Mouse (Mus musculus) brain, embryonic 14.5 days (tissue): ENCODE data around the gene Npat. TPM values are rescaled to one million over a fixed set of nuclear protein-coding genes. Genes with fewer than 3 reads are reported as not detected.

ENCODE experiments used
- DNase-seq: peaks from one replicate; pipeline ENCODE4 v3.0.0-alpha.2; 2011; ENCODE audit warnings: low read depth
- CTCF ChIP-seq: fragments of 200-500 bp; IDR thresholded peaks from 2 replicates; pipeline ENCODE4 v1.5.1; 2012; ENCODE audit warnings: inconsistent platforms, mild to moderate bottlenecking, moderate library complexity, borderline replicate concordance; ENCODE audit not compliant: insufficient read depth, insufficient read length; ENCODE audit errors: extremely low read depth
- POLR2A ChIP-seq: fragments of 200-500 bp; IDR thresholded peaks from 2 replicates; pipeline ENCODE4 v1.6.1; 2012; ENCODE audit warnings: mild to moderate bottlenecking, inconsistent platforms, borderline replicate concordance; ENCODE audit not compliant: poor library complexity, insufficient read depth, insufficient read length, severe bottlenecking; ENCODE audit errors: extremely low read depth
- polyA plus RNA-seq: library from polyadenylated mRNA; depleted of rRNA; stranded (reverse); fragments of >200 nt; gene quantifications from 2 replicates; pipeline ENCODE4 v1.2.3, GENCODE M21; 2012; rRNA removed

The Npat gene
- 10.5 and 10.7 TPM in 2 replicates for polyA plus RNA-seq

DNA sequence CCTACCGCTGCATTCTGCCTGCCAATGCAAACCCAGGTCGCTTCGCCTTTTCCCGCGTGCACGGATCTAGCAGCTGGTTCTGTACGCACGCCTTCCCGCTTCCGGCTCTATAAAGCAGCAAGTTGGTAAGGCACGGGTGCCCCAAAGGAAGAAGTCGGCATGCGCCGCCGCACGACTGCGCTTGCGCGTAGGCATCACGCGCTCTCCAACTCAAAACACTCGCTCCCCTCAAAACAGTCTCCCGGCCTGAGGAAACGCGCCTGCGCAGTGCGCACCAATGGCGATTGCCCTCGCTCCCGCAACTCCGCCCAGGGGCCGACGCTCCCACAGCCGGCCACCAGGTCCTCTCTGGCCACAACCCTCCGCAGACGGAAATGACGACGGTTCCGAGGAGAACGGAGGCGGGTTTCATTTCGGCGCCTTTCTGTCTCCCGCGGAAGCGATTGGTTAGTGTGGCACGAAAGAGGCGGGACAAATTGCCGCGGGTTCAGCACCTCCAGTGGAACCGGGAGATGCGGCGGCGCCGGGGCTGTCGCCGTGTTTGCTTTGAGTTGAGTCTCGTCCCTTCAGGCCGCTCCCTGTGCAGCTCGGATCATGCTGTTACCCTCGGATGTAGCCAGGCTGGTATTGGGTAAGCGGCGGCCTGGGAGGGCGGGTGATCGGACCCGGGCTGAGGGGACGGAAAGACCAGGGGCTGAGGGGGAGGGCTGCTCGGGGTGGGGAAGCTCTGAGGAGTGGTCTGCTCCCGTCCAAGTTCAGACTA, at the start of gene Npat, which contains the start of gene Atm:
TSS of gene Npat (plus strand) at position 490 of the 763 bp plus-strand sequence.
TSS of gene Atm (minus strand) at position 183 of the 763 bp plus-strand sequence.
- DNase-seq, result peak; percentile 100

DNA sequence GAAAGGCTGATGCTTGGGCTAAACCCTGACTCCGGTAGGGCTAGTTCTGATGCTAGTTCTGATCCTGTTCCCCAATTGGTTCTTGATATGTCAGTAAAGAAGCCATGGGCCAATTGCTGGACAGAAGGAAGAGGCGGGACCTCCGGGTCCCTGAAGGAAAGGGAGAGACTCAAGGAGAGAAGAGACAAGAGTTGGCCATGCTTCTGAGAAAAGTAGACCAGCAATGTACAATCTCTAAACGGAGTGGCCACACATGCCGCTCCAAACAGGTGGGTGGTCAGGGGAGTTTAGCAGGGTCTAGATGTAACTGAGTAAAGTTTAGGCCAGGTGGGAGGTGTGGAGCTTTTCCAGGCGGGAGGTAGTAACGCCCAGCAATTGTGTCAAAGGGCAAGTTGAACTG, 28.8 kb upstream of the Npat start:
- TF ChIP-seq CTCF (no peak), POLR2A (no peak)
- DNase-seq, result no peak

More for the DNA sequence above, at the start of gene Npat, which contains the start of gene Atm:
- TF ChIP-seq POLR2A (peak; percentile 84; the same call in 1 of the 2 replicates), CTCF (peak; percentile 34; the same call in 1 of the 2 replicates)

DNA sequence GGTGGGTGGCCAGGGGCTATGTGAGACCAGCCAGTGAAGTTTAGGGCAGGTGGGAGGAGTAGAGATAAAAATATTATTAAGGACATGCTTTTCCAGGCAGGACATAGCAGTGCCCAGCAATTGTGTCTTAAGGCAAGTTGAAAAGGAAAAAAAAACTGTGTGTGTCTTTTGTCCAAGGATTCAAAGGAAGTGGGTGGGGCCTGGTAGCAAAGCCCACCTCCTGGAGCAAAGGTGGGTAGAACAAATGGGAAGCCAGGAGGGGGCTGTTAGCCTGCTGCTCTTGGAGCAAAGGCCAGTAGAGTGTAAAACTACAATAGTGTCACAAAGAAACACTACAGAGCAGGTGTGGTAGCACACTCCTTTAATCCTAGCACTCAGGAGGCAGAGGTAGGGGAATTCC, 22.8 kb upstream of the Npat start:
- DNase-seq, result no peak
- no peak for TF ChIP-seq POLR2A
- no peak for TF ChIP-seq CTCF

DNA sequence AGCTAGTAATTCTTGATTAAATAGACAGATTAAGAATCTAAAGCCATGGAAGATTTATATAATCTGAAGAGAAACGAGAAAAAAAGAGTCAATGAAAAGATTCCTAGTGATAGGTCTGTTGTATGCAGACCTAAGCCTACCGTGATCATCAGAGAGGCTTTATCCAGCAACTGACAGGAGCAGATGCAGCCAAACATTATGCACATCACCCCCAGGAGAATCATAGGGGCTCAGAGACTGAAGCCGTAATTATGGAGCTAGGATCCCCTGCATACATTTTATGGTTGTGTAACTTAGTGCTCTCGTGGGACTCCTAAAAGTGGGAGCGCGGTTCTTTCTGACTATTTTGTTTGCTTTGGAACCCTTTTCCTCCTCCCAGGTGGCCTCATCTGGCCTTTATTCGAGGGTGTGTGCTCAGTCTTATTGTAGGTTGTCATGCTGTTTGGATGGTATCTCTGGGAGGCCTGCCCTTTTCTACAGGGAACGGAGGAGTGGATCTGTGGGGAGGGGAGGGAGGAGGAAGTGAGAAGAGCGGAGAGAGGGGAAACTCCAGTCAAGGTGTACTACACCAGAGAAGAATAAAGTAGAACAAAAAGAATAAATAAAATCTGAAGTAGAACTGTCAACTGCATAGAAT, 19.4 kb upstream of the Npat start:
- DNase-seq, result peak; percentile 39
- no peak for TF ChIP-seq POLR2A
- no peak for TF ChIP-seq CTCF

DNA sequence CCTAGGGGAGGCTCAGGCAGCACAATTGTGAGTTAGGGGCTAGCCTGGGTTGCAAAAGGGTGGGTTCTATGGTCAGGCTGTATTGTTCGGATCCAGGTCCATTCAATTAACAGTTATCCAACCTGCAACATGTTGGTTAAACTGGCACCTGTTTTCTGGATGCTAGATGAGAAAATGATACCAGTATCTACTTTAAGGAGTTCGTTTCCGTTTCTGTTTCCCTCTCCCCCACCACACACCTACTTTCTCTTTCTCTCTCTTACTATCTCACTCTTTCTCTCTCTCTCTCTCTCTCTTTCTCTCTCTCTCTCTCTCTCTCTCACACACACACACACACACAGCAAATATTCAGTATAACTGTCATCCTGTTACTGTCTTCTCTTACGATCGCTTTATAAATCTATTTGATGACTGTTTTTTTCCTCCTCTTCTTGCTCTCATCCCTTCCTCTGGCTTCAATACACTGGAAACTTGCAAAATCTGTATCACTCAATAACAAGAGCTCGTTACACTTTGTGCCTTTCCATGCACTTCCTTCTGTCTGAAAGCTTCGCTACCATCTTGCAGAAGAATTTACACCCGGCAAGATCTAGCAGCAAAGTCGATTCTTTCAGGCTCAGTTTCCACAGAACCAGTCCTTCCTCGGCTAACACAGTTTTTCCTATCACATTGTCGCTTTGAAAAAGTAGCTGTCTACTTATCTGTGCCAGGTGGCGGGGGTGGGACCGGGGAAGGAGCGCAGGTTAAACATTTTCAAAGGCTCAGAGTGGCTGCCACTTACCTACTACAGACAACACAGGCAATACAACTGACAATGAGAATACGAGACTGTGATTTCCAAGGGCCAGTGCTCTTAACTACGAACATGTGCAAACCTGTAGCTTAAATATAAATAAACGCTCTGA, 1.2 kb upstream of the Npat start:
- DNase-seq, result no peak
- TF ChIP-seq CTCF, result no peak

DNA sequence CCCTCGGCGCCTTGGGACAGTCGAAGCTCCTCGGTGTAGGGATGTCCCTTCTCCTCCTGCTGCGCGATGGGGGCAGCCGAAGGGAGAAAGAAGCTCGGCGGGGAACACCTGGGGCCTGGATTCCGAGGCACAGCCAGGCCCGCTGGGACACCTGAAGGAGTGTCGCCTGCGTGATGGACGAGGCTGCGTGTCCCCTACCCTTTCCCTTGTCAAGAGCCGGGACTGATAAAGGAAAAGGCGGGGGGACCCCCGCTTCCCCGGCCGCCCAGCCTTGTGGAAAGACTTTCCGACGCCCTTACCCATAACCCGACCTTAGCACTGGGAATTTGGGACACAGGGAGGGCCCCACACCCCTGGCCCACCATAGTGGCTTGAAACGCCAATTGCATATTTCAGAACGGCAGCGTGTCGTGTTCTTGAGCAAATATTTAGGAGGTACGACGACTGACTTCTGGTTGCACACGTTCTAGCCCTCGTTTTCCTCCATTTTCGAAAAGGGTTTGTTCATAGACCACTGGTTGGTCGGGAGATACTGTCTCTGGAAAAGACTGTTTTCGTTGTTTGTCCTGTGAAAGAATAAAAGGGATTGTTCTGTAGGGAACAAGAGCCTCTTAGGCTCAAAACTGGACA, 604 bp downstream of the Npat start:
- TF ChIP-seq CTCF, result no peak
- TF ChIP-seq POLR2A, result no peak
- peak; percentile 17 for DNase-seq

DNA sequence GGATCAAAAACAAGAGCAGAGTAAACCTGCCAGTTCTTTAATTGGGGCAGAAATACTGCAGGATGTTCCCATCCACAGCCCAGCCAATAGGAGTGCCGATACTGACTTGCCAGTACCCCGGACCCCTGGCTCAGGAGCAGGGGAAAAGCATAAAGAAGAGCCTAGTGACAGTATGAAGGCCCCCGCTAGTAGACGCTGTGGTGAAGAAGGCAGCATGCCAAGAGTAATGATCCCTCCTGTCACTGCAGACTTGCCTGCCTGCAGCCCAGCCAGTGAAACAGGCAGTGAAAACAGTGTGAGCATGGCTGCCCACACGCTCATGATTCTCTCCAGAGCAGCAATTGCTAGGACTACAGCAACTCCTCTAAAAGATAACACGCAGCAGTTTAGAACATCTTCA, 33.8 kb downstream of the Npat start:
- peak; percentile 32 for DNase-seq

DNA sequence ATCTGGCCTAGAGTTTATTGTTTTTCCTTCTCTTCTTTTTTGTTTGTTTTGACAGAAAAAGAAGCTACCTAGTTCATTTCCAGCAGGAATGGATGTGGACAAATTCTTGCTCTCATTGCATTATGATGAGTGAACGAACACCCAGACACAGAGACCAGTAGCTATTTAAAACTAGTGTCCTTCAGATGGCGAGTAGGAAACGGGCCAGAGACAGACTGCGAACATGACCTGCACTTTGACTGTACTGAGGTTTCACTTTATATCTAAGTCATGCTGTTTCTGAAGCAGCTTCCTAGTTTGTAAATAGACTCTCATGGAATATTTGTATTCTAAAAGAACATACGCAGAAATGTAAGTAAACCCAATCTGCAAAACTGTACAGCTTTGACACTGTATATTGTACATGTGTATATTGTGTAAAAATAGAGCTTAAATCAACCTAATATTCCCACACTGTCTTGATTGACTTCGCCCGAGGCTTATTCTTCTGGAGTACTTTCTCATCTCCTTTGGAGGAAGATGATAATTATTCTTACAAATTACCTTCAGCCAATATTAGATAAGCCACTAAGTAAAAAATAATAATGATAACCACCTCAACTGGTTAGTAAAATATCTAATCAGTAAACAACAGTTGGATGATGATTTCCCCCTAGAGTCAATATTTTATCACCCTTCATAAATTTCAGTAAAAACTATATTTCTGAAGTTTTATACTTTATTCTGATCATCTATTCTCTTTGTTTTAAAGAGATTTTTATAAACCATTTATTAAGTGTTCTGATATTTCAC, 35.9 kb downstream of the Npat start:
- no peak for TF ChIP-seq POLR2A
- no peak for TF ChIP-seq CTCF
- no peak for DNase-seq

More for the DNA sequence above, 33.8 kb downstream of the Npat start:
- TF ChIP-seq CTCF (no peak), POLR2A (no peak)

DNA sequence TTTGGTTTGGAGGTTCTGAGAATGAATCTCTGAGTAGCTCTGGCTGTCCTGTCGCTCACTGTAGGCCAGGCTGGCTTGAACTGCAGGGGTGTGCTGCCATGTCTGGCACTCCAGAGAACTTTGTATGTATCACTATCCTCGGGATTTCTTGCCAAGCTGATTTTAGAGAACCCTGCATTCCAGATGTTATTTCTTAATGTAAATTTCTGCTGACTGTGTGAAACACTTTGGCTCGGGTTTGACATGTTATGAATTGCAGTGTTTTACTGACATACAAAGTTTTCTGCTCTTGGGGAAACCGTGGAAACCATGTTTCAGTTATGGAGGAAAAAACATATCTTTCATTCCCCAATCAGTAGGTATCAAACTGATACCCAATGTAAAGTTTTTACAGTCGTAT, 38.9 kb downstream of the Npat start:
- no peak for DNase-seq
- TF ChIP-seq CTCF (no peak), POLR2A (no peak)

DNA sequence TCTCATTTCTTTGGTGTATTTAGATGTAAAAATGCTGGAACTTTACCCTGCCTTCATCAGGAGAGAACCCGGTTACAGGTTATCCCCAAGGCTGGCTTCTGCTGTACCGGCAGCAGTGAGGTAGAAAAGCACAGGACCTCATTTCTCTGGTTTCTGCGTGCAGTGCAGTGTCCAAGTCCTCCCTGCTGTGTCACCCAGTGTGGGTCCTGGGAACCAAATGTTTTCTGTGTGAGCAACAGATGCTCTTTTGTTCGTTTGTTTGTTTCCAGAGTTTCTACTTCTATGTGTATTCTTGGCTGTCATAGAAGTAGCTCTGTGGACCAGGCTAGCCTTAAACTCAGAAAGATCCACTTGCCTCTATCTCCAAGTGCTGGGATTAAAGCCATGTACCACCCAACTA, 45.0 kb downstream of the Npat start:
- DNase-seq, result no peak
- TF ChIP-seq CTCF (no peak), POLR2A (no peak)
